Mouse (Mus musculus) neutrophil, adult 5-6 weeks (primary cell): Measurements from ENCODE around the gene Dgkd. TPM values are rescaled to one million over a fixed set of nuclear protein-coding genes. Genes with fewer than 3 reads are reported as not detected.
A peak's percentile ranks its signal among the peaks of the same experiment; 100 is the strongest.

Experiments used
- ATAC-seq: fragments of 151-379, 151-347 bp; 2 replicates; pipeline ENCODE4 v1.8.0; 2017; ENCODE audit warnings: mild to moderate bottlenecking, moderate TSS enrichment; ENCODE audit not compliant: insufficient number of reproducible peaks, poor library complexity, low FRiP score, severe bottlenecking; ENCODE audit errors: extremely low read depth
- total RNA-seq: library from RNA; stranded (forward); fragments of 200-1000 nt; gene quantifications from 2 replicates; pipeline ENCODE4 v1.2.3, GENCODE M21; 2017

The Dgkd gene
- total RNA-seq, 1 experiment from 2014 or later = 301 TPM

DNA sequence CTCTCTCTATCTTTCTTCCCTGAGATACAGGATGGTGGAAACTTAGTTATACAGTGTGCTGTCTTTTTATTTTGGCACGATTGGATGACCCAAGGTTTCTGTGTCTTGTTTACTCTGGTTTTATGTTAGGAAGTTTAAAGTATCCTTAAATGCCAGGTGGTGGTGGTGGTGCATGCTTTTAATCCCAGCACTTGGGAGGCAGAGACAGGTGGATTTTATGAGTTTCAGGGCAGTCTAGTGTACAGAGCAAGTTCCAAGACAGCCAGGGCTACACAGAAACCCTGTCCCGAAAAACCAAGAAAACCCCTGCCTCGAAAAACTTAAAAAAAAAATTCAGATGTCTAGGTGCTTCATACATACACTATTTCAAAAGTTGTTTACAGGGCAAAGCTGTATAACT, 25.9 kb downstream of the Dgkd start:
- ATAC-seq = no peak

DNA sequence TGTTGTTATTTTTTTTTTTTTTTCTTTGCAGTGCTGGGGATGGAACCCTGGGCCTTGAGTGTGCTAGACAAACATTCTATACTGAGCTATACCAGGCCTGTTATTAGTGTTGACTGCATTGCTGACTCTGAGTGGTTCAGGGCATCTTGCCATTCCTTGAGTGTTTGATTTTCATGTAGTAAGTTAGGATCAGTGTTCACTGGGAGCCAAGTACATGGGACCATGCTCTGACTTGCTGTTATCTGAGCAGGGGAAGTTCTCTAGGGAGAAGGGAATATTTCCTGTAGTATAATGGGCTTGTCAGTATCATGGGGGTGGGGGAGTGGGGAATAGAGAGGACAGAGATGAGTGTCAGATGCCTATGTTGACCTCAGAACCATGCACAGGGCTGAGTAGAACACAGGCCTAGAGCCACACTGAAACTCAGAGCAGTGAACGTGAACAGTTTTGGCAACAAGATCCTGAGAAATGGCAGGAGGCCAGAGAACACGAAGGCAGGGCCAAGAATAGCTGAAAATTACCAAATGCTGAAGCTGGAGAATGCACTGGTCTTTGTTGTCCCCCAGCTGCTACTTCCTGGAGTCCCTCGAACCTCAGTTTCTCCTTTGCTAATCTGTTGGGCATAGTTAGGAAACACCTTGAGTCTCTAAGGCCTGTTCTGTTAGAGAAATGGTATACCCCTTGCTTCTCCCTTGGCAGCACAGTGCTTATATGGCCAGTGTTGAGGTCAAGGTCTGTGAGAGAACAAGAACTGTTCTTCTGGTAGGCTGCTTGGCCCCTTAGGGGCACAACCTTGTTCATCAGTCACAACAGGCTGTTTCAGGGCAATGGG, 26.6 kb downstream of the Dgkd start:
- ATAC-seq = no peak

DNA sequence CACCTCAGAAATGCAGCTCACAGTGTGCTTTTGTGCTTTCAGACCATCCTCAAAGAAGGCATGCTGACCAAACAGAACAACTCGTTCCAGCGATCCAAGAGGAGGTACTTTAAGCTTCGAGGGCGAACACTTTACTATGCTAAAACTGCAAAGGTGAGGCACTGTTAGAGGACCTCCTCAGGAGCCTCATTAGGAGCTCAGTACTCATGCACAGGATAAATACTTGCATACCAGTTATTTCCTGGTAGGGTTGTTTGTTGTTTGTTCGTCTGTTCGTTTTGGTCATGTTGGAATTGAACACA, 27.2 kb downstream of the Dgkd start:
- ATAC-seq = no peak

DNA sequence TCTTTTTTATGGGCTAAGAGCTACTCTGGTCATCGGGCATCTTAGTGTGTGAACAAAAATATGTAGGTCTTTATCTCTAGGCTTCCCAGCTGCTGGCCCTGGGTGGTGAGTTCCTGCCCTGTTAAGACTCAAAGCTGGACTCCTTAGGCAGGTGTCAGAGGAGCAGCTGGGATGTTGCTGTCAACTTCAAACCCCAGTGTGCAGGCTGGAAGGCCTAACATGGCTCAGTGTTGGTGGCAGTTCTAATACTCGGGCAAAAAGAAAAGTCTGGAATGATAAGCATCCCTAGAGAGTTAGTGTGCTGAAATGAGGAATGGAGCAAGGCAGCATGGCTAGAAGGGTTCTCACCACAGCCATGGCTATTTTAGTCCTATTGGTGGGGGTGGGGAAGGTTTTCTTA, 27.8 kb downstream of the Dgkd start:
- no peak for ATAC-seq

DNA sequence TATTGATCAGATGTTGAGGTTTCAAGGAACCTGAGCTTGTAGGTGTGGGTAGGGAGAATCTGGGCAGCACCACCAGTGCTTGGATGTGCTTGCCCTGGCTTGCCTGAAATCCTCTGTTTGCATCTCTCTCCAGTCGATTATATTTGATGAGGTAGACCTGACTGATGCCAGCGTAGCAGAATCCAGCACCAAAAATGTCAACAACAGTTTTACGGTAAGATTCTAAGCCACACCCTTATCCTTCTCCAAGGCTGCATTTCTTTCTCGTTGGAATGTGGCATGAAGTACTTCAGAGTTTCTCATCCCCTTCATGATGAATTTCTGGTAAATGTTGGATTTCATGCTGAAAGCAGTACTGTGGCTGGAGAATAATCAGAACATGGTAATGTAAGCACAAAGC, 28.6 kb downstream of the Dgkd start:
- ATAC-seq = no peak

DNA sequence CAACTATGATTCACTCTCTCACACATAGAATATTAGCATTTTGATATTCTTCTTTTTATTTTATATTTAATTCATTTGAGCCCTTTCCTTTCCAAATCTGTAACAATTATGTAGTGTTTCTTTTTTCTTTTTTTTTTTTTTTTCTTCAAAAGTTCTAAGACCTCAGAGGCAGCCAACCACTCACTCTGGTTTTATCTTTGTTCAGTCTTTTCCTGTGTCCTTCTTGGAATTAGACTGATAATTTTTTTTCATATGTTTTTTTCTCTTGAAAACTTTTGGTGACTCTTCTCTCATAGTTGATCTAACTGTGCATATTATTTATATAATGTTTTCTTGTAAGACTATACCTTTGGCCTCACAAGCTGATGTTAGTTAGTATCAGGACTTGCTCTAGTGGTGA, 29.5 kb downstream of the Dgkd start:
- no peak for ATAC-seq

DNA sequence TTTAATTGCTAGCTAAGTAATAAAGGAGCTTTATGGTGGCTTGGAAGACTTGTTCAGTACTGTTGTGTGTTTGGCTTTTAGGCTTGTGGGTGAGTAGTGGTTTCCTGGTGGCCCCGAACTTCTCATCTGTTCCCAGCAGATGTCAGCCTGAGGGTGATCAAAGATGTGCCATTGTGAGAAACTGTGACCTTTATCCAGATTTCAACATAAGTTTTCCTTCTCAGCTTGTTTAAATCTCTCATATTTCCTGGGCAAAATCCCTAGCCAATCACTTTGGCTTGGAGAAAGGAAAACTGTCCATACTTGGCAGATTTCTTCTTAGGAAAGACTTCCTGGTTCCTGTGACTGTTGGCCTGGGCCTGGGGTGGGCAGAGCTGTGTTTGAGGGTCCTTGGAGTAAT, 37.9 kb downstream of the Dgkd start:
- no peak for ATAC-seq

DNA sequence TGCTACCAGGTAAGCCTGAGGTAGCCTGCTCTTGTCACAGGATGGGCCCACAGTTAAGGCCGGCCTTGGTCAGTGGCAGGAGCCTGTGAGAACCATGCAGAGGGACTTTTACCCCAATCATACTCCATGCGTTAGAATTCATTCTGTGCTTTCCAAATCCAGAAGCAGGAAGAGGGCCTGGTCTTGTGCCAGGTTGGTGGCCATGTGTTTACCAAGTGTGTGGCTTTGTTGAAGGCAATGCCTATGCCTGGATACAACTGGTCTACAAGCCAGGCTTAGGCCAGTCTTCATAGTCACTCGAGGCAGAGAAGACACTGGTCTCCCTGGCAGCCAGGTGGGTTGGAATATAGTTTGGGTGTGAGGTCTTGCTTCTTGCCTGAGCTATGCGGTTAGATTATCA, 38.5 kb downstream of the Dgkd start:
- no peak for ATAC-seq

DNA sequence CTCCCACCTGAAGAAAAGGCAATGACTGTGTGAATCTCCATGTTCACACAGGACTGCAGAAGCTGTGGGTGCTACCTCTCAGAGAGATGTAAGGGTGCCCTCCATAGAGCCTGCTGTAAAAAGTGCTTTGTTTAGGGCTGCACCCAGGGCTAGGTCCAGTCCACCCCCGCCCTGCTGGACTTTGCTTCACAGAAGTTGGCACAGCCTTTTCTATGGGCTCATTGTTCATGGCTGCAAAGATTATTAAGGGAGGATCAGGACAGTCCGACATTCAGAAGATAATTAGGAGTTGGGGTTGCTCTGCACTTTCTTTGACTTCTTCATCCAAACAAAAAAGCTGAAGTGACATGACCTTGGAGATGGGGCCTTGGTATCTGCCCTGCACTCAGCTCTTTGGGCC, 39.4 kb downstream of the Dgkd start:
- no peak for ATAC-seq

DNA sequence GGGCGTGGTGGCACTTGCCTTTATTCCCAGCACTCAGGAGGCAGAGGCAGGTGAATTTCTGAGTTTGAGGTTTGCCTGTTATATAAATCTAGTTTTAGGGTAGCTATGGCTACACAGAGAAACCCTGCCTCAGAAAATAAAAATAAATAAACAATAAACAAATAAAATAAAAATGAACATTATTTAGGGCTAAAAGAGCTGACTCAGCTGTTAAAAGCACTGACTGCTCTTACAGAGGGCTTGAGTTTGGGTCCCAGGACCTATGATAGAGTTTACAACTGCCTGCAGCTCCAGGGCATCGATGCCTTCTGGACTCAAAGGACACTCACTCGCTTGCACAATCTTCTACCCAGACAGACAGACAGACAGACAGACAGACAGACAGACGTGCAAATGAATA, 40.3 kb downstream of the Dgkd start:
- no peak for ATAC-seq

DNA sequence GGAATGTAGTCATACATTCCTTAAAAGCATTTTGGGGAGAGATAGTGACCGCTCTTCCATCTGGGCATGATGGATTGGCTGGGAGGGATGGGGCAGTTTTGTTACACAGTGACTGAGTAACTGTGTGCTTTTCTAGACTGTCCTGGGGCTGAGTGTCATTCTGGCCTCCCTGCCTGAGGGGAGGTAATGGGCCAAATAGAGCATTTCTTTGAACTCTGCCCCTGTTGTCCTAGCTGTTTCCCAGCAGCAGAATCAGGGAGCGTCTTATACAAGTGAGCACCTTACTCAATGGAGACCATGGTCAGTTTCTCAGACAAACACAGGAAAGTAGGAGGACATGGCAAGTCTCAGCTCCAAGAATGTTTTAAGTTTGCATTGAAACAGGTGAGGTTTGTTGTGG, 43.8 kb downstream of the Dgkd start:
- ATAC-seq = no peak

DNA sequence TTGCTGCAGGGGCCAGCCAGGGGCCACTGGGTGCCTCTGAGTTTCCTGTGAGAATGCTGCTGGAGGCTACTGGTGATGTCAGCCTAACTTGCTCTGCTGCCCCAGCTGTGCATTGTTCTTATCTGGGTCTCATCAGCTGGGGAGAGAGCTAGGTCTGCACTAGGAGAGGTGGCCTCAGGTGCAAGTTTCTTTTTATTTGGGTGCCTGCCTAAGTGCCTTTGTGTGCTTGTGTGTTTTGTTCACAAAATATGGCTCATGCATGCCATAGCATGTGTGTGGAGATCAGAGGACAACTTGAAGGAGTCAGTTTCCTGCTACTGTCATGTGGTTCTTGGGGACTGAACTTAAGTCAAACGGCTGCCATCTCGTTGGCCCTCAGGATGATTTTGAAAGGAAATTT, 46.6 kb downstream of the Dgkd start:
- ATAC-seq = no peak

DNA sequence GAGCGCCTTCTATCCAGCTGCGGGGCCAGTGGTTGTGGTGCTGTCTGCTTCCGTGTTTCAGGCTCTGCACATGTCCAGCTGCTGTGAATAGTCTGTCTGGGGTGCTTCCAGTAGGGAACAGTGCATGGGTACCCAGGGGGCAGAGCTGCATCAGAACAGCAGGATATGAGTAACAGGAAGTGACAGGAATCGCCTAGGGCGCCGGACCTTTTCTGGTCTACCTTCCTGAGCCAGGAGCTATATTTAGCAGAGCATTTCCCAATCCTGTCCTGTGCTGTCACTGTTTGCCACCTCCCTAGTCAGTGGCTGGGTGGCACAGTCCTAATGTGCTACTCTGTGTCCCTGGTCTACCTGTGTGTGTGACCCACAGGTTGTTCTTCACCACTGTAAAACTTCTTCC, 47.9 kb downstream of the Dgkd start:
- ATAC-seq = peak; percentile 36; the same call in 1 of the 2 replicates

DNA sequence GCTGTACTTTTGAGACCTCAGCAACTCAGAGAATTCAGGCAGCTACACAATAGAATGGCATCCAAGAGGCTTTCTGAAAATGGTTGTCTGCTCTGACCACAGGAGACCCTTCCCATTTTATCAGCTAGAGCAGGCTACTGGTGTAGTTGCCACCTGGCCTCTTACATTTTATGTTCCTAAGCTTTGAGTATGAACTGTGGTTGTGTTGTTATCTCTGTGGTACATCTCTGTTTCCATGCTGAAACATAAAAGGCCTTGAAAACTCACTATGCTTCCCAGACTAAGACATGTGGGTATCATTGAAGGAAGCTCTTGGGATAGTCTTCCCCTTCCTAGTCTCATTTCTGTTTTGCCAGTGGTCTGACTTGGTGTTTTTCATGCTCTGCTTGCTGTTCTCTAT, 49.1 kb downstream of the Dgkd start:
- ATAC-seq = no peak

DNA sequence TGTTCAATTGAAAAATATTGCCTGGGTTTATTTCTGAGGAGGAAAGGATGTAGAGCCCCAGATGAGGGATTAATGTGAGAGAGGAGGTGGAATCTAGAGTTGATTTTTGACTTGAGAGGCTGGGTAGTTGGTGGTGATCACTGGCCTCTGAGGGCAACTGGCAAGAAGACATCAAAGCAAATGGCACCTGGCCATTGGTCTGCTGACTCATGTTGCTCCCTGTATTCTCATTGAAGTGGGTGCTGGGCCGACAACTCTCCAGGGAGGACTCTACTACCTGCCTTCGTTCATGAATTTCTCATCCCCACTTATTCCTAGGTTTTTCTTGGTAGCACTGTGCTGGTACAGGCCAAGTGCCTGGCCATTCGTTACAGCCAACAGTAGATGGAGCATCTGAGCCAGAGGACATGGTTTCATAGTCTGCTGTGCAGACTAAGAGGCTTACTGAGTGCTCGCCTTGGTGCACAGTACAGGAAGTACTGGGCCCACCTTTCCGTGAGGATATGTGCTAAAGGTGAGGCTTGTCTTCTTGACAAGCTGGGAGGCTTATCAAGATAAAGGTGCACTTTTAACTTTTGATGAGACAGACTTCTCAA, 53.4 kb downstream of the Dgkd start:
- peak; percentile 56; the same call in 1 of the 2 replicates for ATAC-seq

DNA sequence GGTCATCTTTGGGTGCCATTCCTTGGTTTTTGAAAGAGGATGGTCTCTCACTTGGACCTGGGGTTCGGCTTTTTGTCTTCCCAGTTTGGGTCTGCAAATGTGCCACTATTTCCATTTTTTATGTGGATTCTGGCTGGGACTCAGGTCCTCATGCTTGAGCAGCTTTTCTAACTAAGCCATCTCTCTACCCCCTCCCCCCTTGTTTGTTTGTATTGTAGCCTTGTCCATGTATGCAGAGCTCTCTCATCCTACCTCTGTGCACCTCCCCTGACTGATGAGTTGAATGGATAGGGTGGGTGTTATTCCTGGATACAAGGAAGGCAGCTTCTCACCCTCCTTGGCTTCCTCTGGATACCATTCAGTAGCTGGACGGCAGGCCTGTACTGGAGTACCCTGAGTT, 54.9 kb downstream of the Dgkd start:
- ATAC-seq = no peak

DNA sequence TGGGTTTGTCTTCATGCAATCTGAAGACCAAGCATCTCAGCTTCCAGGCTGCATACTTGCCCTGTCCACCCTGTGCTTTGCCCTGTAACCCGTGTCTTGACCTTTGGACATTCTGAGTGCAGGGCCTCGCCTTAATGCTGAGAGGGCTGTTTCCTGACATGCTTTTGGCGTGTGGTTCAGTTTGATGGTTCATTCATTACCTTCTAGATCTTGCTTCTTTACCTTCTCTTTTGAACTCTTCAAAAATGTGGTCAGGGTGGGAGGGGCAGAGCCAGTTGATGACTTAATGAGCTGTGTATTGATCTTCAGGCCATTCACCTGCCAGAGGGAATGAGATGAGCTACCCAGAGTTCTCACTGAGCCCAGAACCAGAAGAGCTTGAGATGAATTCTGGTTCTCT, 55.6 kb downstream of the Dgkd start:
- ATAC-seq = no peak

DNA sequence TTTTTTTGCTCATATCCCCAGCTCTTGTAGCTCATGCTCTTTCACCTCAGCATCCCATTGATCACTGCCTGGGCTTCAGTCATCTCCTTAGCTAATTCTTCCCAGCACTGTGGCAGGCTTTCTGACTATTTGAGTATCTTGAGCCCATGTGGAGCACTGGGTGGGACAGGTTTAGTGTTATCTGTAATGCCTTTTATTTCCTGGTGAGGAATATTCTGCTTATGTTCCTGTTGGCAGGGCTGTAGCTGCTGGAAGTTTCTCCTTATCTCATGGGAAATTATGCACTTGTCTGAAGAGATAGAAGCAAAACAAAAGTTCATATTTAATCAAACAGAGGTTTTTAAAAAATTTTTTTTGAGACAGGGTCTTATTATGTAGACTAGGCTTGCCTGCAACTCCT, 56.5 kb downstream of the Dgkd start:
- no peak for ATAC-seq

DNA sequence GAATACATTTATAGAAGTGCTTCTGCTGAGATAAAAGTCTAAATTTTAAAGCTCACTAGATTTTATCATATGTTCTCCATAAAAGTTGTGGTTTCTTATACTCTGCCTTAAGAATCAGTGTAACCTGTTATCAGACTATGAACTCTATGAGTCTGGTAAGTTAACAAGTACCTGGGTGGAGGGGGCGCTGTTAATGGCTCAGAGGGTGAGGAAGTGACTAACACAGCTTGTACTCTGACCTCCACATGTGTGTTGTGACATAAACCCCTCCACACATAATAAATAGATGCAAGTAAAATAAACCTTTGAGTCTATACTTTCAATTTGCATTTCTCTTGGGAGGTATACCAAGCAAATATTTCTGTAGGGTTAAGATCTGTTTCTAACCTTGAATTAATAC, 57.3 kb downstream of the Dgkd start:
- no peak for ATAC-seq

DNA sequence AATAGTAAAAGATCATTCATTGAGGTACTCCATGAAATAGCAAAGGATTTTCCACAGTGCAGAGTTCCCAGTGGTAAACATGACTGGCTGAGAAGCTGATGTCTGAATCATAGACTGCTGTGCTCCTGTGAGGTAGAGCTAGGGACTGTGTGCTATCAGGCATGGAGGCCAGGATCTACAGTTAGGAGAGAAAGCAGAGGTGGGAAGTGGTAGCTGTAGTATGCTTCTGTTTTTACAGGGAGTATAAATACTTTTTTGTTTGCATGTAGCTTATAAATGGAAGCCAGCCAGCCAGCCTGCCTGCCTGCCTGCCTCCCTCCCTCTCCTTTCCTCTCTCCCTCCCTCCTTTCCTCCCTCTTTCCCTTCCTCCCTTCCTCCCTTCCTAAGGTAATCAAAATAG, 60.3 kb downstream of the Dgkd start:
- no peak for ATAC-seq

DNA sequence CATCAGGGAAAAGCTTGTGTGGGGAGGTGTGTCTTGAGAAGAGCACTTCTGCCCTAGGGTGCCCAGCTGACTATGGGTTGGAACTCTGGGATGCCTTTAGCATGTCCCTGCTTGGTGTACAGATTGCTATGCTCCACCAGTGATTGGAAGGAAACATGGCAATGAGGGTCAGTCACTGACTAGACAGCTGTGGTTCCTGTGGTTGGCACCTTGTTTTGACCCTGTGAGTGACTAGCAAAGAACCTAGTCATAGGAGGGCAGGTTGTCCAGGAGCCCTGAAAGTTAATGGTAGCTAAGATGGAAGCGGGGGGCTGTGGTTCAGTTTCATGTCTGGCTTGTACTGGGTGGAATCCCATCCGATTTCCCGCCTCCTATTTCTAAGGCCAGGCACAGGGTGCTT, 64.3 kb downstream of the Dgkd start:
- no peak for ATAC-seq
